Mouse (Mus musculus) liver, embryonic 11.5 days (tissue): ENCODE results near the gene Plekhm3. TPM values are rescaled to one million over a fixed set of nuclear protein-coding genes. Genes with fewer than 3 reads are reported as not detected.

Source experiments
- ATAC-seq: fragments of 200-750 bp; cut with Nextera tagmentation; replicated peaks from 2 replicates; pipeline ENCODE4 v1.8.0; 2017; ENCODE audit warnings: moderate number of reproducible peaks, mild to moderate bottlenecking, moderate TSS enrichment, moderate library complexity; ENCODE audit not compliant: low FRiP score
- DNase-seq: peaks from one replicate; pipeline ENCODE4 v3.0.0-alpha.2; 2017; ENCODE audit warnings: low spot score
- H3K27ac ChIP-seq: fragments of 300-500 bp; sonication (generic); 2 replicates; pipeline ENCODE4 v1.5.1; 2014; ENCODE audit warnings: mild to moderate bottlenecking, low read depth, low read length, control low read depth
- H3K27me3 ChIP-seq: fragments of 300-500 bp; sonication (generic); replicated peaks from 2 replicates; pipeline ENCODE4 v1.6.1; 2014; ENCODE audit warnings: low read length, mixed read lengths; ENCODE audit not compliant: control insufficient read depth, insufficient read depth
- H3K36me3 ChIP-seq: fragments of 300-500 bp; sonication (generic); 2 replicates; pipeline ENCODE4 v1.6.1; 2014; ENCODE audit warnings: mild to moderate bottlenecking, low read length, moderate library complexity, mixed read lengths; ENCODE audit not compliant: control insufficient read depth, insufficient read depth
- H3K4me1 ChIP-seq: fragments of 300-500 bp; sonication (generic); replicated peaks from 2 replicates; pipeline ENCODE4 v1.6.1; 2014; ENCODE audit warnings: low read length, mixed read lengths; ENCODE audit not compliant: control insufficient read depth, insufficient read depth
- H3K4me2 ChIP-seq: fragments of 300-500 bp; sonication (generic); 2 replicates; pipeline ENCODE4 v1.6.1; 2014; ENCODE audit warnings: mild to moderate bottlenecking, control low read depth, moderate library complexity
- H3K4me3 ChIP-seq: fragments of 300-500 bp; sonication (generic); 2 replicates; pipeline ENCODE4 v1.5.1; 2014; ENCODE audit warnings: low read depth, low read length, control low read depth
- H3K9ac ChIP-seq: fragments of 300-500 bp; sonication (generic); 2 replicates; pipeline ENCODE4 v1.6.1; 2014; ENCODE audit warnings: low read depth, low read length, control low read depth
- H3K9me3 ChIP-seq: fragments of 300-500 bp; sonication (generic); 2 replicates; pipeline ENCODE4 v1.6.1; 2016; ENCODE audit warnings: low read length, inconsistent platforms, mixed read lengths; ENCODE audit not compliant: control insufficient read depth
- WGBS: fragments of 180-500 bp; shearing (Covaris S2); extraction: QIAGEN DNeasy Blood & Tissue Kit; methylation state at CpG from one replicate; pipeline ENCODE4 v1.1.7; 2014; 5-methylcytosine and 5-hydroxymethylcytosine counted together
- polyA plus RNA-seq: library from polyadenylated mRNA; unstranded; fragments of >200 nt; fragmentation: Nextera tagmentation; extraction: Ambion mirVana; gene quantifications from 2 replicates; pipeline ENCODE4 v1.2.1, GENCODE M21; 2014

Plekhm3 gene
- polyA plus RNA-seq, 1 experiment from 2014 or later = 5.6 TPM

DNA sequence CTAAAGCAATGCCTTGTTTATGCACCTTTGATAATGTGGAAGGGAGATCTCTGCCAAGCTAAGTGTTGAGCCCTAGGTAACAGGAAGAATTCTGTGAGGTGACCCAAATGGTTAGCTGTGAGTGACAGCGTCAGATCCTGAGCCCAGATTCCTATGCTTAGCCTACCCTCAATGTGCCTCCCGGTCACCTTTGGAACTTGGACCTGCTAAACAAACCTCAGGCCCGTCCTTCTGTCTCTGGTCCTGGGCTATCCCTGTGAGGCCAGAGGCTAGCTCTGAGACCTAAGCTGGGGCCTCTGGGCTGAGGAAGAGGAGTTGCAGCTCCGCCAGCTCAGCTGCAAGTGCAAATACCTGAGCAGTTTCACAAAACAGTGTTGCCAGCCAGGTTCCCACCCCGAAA lies 202.0 kb downstream of the Plekhm3 start:
- Histone ChIP-seq H3K4me1 (no peaks in the 10 kb centered on the region; the same call in 1 of the 2 replicates), H3K4me3 (no peak overlapping the region), H3K4me2 (no peak overlapping the region), H3K9me3 (no peaks in the 10 kb centered on the region), H3K36me3 (no peaks in the 10 kb centered on the region), H3K27ac (no peak overlapping the region), H3K9ac (no peak overlapping the region), H3K27me3 (no peaks in the 10 kb centered on the region)
- no peak for DNase-seq
- no peak for ATAC-seq
- WGBS = 75% methylated on average over 5 of the region's 5 CpGs

- H3K4me1 ChIP-seq = no peaks in the 10 kb centered on the region; the same call in 1 of the 2 replicates
- no peak overlapping the region for H3K4me2 ChIP-seq
- ATAC-seq (no peak), DNase-seq (no peak)
- H3K27me3 ChIP-seq = no peaks in the 10 kb centered on the region
- H3K9ac ChIP-seq = no peak overlapping the region
- 71% methylated on average over 7 of the region's 7 CpGs for whole genome bisulfite sequencing
- no peaks in the 10 kb centered on the region for H3K9me3 ChIP-seq
- H3K4me3 ChIP-seq = no peak overlapping the region
- no peak overlapping the region for H3K27ac ChIP-seq
- H3K36me3 ChIP-seq = no peaks in the 10 kb centered on the region
These were observed 203.0 kb downstream of the Plekhm3 start for GRCm38 (mm10) chr1:64753668-64754067.

GRCm38 (mm10) chr1:64753109-64753508 lies 203.5 kb downstream of the Plekhm3 start:
- H3K4me3 ChIP-seq = no peak overlapping the region
- no peak overlapping the region for H3K9ac ChIP-seq
- DNase-seq (no peak), ATAC-seq (no peak)
- 68% methylated on average over 8 of the region's 8 CpGs for WGBS
- H3K9me3 ChIP-seq = no peaks in the 10 kb centered on the region
- no peaks in the 10 kb centered on the region for H3K36me3 ChIP-seq
- H3K4me2 ChIP-seq = no peak overlapping the region
- no peaks in the 10 kb centered on the region for H3K27me3 ChIP-seq
- no peaks in the 10 kb centered on the region; the same call in 1 of the 2 replicates for H3K4me1 ChIP-seq
- no peak overlapping the region for H3K27ac ChIP-seq

DNA sequence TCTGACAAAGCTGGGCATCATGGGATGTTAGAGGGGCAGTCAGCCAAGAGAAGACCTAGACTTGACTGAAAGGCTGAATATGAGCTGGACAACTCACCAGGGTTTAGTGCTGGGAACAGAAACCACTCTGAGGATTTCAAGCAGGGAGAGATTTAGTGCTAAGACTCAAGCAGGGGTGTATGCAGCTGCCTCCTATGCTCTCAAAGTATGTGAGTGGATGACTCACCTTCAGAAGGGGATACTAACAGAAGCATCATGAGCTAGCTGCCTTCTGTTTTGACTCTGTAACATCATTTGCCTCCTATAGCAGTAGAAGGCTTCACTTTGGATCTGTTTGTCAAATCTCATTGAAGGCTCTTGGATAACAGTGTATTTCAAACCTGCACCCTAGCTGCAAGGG lies 212.0 kb downstream of the Plekhm3 start:
- DNase-seq (no peak), ATAC-seq (no peak)
- Histone ChIP-seq H3K27ac (no peak overlapping the region), H3K4me3 (no peak overlapping the region), H3K4me2 (no peak overlapping the region), H3K36me3 (no peaks in the 10 kb centered on the region), H3K4me1 (no peaks in the 10 kb centered on the region), H3K27me3 (no peaks in the 10 kb centered on the region), H3K9me3 (no peaks in the 10 kb centered on the region), H3K9ac (no peak overlapping the region)

DNA sequence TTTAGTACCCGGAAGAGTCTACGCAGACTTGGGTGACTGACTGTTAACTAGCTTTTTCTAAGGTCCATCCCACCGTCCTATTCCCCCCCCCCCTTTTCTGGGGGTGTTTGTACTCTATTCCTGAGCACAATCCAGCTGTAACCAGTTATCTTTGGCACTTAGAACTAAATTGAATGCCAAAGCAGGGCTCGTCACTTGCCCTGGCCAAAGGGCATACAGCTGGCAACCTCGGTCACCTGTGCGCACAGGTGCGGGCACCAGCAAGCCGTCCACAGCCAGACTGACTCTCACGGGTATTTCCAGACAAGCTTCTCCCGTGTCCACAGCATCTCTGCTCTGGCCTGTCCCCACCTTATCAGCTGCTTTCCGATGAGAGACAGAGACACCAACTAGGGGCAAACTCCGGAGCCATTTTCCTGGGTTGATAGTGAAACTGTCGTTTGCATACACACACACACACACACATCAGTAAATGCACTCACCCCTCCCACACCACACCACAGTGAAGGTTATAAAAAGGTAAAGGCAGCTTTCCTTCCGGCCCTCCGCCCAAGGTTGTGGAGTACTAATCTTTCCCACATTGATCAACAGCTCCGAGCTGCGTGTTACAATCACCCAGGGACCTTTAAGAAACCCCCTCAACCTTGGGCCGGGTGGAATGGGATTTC lies 213.7 kb downstream of the Plekhm3 start:
- Histone ChIP-seq H3K4me3 (no peak overlapping the region), H3K4me2 (no peak overlapping the region), H3K9ac (no peak overlapping the region), H3K4me1 (no peaks in the 10 kb centered on the region; the same call in 1 of the 2 replicates), H3K27me3 (no peaks in the 10 kb centered on the region), H3K36me3 (no peaks in the 10 kb centered on the region), H3K27ac (no peak overlapping the region), H3K9me3 (no peaks in the 10 kb centered on the region)
- ATAC-seq (no peak), DNase-seq (no peak)
- WGBS = 82% methylated on average over 18 of the region's 18 CpGs

DNA sequence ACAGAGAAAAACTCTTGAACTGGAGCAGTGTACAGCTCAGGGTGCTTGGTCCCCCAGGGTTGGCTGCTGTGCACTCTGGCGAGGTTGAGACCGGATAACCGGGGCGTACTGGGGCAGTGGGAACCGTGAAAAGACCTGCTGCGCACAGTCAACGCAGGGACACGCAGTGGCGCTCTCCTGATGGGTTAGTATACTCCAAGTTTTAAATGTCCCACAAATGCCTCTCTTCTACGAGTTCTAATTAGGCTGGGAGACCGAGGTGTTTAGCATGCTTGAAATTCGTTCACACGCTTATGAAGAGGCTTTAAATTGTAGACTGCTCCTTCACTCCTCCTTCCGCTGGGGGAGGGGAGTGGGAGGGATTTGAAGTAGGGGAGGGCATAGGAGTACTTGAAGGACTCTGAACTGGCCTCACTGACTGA lies 218.0 kb downstream of the Plekhm3 start:
- Histone ChIP-seq H3K27me3 (peaks cover 12% of the 10 kb centered on the region), H3K4me3 (peak overlapping the region; percentile 65), H3K4me1 (peaks cover 25% of the 10 kb centered on the region), H3K36me3 (0 out of 2 replicates have a peak, but pooled peaks cover 2% of the 10 kb centered on the region), H3K27ac (peak overlapping the region; percentile 82), H3K4me2 (peak overlapping the region; percentile 100), H3K9ac (peak overlapping the region; percentile 78), H3K9me3 (no peaks in the 10 kb centered on the region)
- under 1% methylated on average over 14 of the region's 14 CpGs for WGBS
- ATAC-seq (peak; percentile 24), DNase-seq (peak; percentile 69)

DNA sequence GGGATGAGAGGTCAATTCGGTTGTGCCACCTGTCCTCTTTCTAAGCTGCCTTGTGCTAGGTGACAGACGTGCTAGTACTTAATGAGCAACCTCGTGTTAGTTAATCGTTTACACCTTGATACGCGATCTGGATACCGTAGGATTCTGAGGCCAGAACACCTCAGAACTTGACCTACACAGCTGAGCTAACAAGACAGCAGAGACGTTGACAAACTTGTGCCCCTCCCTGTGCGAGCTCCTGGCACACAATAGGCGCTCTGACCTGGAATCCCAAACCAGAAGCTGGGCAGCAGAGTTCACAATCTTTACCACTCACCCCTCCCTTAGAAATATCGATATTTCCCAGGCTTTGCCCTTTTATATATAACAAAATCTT lies 218.5 kb downstream of the Plekhm3 start:
- Histone ChIP-seq H3K27ac (peak overlapping the region; percentile 82), H3K36me3 (0 out of 2 replicates have a peak, but pooled peaks cover 2% of the 10 kb centered on the region), H3K4me1 (peaks cover 28% of the 10 kb centered on the region), H3K4me3 (peak overlapping the region; percentile 65), H3K27me3 (peaks cover 12% of the 10 kb centered on the region), H3K9me3 (no peaks in the 10 kb centered on the region), H3K4me2 (peak overlapping the region; percentile 100), H3K9ac (peak overlapping the region; percentile 78)
- 0% methylated on average over 11 of the region's 11 CpGs for WGBS
- no peak for DNase-seq
- peak; percentile 27 for ATAC-seq

DNA sequence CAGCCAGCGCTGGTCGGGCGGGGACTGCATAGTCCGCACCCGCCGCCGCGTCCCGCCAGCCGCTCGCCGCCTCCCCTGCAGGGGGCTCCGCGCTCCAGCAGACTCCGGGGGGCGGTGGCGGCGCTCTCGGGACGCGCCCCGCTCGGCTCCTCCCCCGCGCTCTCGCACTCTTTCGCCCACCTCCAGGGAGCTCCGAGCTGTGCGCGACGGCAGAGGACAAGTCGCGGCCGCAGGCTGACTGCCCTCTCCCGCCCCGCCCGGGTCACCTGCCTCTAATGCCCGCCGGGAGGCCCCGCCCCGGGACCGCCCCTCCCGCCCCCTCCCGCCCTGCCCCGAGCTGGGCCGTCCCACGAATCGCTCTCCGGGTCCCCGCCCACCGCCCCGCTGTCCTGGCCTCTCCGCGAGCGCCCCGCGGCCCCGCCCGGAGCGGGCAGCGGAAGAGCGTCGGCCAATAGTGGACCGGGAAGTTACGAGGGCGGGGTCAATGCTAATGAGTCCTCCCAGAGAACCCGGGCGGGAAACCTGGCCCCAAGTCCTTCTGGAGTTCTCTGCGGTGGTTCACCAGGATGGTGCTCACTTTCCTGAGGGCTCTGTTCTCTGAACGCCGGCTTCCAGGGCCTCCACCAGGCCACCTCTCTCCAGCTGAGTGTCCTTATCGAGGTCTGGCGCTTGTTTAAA lies 219.0 kb downstream of the Plekhm3 start, which contains the start of gene Fzd5:
Gene Fzd5, minus strand, starts transcription at position 250 of the 678 bp plus-strand sequence.
- WGBS = under 1% methylated on average over 65 of the region's 73 CpGs
- peak; percentile 88 for ATAC-seq

More for the DNA sequence above, 219.0 kb downstream of the Plekhm3 start, which contains the start of gene Fzd5:
- 0 out of 2 replicates have a peak, but pooled peaks cover 2% of the 10 kb centered on the region for H3K36me3 ChIP-seq
- peak; percentile 99 for DNase-seq
- H3K9me3 ChIP-seq = no peaks in the 10 kb centered on the region
- peaks cover 12% of the 10 kb centered on the region for H3K27me3 ChIP-seq
- peak within 1 kb of the TSS; percentile 65 for H3K4me3 ChIP-seq
- peak within 1 kb of the TSS; percentile 82 for H3K27ac ChIP-seq
- H3K9ac ChIP-seq = peak within 1 kb of the TSS; percentile 78
- peak within 1 kb of the TSS; percentile 100 for H3K4me2 ChIP-seq
- peaks cover 33% of the 10 kb centered on the region for H3K4me1 ChIP-seq
